Mouse (Mus musculus) bone marrow macrophage, adult 2 months (primary cell): ENCODE measurements around the gene Anp32a.

Experiments used
- CTCF ChIP-seq: IDR thresholded peaks from 2 replicates; pipeline ENCODE4 v1.5.1; 2012; ENCODE audit warnings: low read depth, mild to moderate bottlenecking, low read length, moderate library complexity
- POLR2A ChIP-seq: IDR thresholded peaks from 2 replicates; pipeline ENCODE4 v1.6.1; 2012; ENCODE audit warnings: mild to moderate bottlenecking, low read depth, low read length, borderline replicate concordance

GRCm38 (mm10) chr9:62427010-62427409 lies 85.9 kb downstream of the Anp32a start:
- TF ChIP-seq CTCF (no peak), POLR2A (no peak)
